Mouse (Mus musculus): ENCODE measurements at regions not wholly inside any gene's neighbourhood (a gene's known extent, or its start where the extent isn't known, plus 50 kb on each side); places are given as distances from the start of the nearest gene placed in this dataset.

DNA sequence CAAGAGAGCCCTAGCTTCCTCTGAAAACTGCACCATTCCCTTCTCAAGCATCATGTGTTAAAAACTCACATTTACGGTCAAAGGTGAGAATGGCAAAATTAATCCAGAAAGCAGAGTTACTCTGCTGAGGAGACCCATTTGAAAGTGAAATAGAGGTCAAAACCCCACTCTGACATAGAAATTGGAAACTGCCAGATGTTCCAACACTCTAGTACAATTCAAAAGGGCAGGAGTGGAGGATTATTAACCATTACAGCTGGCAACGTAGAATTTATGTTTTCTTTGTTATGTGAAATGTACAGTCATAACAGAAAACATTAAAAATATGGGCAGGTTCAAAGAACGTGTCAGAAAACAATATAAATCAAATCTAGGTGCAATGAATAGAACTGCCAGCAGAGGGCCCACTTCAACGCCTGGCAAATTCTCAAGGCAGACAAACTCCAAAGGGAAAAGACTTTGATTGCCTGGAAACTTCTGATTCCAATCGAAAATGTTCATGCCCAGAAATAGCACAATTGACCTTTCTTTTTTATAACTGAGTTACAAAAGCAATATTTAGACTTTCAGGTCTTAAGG is 54.2 kb upstream of the Rfpl4b start:
- peak; percentile 59 for DNase-seq (ENCODE audit: low spot score)

- peak; percentile 61 for DNase-seq (ENCODE audit: low spot score)
Observed at GRCm38 (mm10) chr10:38879271-38879670, 57.7 kb upstream of the Rfpl4b start.

DNA sequence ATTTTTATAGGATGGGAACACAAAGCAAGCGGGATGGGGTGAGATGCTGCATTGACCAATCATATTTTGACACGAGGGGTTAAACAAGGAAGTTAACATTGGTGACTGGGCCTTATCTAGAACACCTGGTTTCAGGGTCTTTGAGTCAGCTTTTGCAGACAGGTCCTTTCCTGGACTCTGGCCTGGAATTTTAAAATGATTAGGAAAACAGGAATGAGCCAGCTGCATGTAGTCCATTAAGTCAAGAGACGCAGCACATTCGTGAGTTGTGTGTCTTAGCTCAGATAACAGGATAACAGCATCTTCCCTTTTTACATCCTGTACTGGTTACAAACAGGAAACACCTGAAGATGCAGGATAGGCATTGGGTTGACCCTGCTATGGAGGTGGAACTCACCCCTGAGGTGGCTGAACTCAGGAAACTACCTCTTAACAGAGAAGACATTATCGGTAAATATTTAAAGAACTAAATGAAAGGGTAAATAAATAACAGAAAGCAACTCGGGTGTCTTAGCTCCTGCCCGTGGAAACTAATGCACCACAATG is 59.1 kb upstream of the Rfpl4b start:
- DNase-seq (ENCODE audit: low spot score): no peak

- peak; percentile 70 for DNase-seq (ENCODE audit: low spot score)
Observed at GRCm38 (mm10) chr10:38882154-38882553, 60.6 kb upstream of the Rfpl4b start.

DNA sequence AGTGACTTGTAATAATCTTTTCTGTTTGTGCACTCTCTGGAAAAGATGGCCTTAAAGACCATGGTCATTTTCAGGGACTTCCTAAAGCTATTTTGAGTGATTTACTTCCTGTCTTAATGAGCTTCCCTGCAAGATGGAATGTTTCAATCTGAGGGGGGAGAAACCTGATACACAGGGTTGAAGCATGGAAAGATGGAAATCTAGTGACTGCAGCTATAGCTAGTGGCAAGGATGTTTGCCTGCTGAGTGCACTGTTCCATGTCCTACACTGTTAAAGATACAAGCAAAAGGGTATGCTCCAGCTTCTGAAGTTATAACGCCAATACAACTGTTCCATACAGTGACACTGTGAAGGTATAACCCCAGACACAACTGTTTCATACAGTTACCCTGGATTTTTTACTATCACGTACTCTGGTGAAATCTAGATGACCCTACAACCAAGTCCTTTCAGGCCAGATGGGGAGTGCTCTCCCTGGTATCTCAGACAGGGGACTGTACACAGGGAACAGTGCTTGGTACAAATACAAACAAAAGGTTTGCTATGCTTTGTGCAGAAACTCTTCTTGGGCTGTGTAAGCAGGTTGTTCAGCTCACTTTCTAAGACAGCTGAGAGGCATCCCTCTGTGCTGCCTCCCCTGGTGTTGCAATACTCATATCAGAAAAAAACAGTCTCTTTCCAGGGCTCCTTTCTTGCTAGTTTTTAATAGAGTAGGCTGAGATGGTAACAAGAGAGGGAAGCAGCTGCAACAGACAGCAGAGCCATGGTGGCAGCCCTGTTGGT is 62.4 kb upstream of the Rfpl4b start:
- no peak for DNase-seq (ENCODE audit: low spot score)

DNA sequence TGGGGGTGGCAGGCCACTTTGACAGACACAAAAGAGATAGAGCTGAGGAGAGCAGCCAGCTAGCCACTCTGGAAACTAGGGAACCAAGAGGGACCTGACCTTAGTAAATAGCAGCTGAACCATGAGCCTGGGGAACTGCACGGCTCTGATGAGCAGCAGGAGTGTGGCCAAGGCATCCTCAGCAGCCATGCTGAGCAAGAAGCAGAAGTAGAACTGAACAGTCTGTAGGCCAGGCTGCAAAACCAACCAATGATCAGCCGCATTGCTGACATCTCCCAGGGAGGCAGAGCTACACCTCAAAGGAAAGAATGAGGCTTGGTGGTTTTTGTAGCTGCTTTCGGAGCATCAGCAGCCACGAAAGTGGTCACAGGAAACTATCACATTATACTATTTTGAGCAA is 63.1 kb upstream of the Rfpl4b start:
- no peak for DNase-seq (ENCODE audit: low spot score)

- DNase-seq (ENCODE audit: low spot score): no peak
Observed at GRCm38 (mm10) chr10:38886441-38886840, 64.9 kb upstream of the Rfpl4b start.

DNA sequence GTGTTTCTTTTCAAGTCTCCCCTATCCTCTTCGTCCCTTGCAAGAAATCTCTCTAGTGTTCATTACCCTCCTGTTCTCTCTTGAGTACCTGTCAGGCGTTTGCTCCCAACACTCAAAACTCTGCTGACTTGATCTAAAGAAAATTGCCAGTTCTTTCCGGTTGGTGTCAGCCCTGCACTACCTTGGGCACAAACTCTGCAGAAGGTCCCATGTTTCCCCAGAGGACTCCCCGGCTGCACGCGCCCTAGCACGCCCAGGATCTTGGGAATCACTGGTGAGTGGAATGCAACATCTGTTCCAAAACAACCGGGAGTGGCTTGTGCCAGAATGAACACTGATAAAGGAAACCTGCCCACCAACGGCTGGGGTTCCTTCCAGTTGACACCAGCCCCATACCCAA is 66.3 kb upstream of the Rfpl4b start:
- no peak for DNase-seq (ENCODE audit: low spot score)

DNA sequence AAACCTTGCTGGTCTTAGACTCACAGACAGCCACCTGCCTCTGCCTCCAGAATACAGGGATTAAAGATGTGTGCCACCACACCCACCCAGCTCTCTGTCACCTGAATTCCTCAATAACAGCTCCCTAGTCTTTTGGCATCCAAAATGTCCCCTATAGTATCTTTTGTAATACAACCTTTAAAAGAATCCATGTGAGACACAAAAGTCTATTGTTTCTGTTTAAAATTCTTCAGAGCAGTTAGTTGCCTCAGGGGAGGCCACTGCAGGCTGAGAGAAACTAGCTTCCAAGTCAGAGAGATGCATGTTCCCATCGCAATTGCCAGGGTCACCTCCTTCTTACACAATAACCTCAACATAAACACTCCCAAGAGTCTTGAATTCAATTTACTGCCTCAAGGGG is 70.6 kb upstream of the Lama4 start:
- DNase-seq (ENCODE audit: low spot score): no peak

DNA sequence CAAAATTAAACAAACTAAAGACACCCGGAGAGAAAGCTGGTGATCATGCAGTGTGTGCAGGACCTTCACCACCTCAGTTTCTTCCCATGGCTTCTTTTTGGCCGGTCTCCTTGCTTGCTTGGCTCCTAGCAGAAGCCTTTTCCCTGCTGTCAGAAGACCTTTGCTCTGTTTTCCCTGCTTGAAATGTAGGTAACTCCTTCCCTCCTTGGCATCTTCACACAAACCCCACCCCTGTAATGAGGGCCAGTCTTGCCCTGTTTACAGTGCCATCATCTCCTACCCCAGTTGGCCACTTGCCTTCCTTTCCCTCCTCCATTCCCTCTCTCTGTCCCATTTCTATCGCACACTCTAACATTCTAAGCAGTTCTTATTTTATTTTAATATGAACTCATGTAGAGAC is 69.7 kb upstream of the Lama4 start:
- no peak for DNase-seq (ENCODE audit: low spot score)

DNA sequence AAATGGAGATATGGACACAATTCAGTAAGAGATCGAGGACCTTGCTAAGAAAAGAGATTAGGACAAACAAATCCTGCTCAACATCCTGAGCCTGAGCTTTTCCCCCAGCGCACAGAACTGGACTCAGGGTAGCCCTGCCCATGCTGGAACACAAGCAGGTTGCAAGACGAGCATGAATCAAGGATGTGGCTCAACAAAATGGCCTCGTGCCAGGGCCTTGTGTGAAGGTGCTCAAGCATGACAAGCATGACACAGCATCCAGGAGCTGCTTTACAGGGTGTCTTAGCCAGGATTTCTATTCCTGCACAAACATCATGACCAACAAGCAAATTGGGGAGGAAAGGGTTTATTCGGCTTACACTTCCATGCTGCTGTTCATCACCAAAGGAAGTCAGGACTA is 67.7 kb upstream of the Lama4 start:
- no peak for DNase-seq (ENCODE audit: low spot score)

DNA sequence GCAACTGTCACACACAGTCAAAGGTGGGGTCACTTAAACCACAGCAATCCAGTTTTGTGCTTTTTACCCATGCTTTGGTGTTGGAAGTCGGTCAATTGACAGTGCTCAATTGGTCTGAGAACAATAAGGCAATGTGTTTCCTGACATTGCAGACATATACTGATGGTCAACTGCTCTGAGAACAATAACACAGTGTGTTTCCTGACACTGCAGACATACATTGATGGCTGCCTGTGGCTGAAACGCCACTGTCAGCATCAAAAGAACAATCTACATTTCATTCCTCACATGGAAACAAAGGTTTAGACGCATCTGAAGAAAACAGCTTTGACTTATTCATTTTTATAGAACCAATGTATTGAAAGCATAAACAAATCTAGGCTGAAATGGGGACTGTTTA is 59.2 kb upstream of the Lama4 start:
- DNase-seq (ENCODE audit: low spot score): no peak

DNA sequence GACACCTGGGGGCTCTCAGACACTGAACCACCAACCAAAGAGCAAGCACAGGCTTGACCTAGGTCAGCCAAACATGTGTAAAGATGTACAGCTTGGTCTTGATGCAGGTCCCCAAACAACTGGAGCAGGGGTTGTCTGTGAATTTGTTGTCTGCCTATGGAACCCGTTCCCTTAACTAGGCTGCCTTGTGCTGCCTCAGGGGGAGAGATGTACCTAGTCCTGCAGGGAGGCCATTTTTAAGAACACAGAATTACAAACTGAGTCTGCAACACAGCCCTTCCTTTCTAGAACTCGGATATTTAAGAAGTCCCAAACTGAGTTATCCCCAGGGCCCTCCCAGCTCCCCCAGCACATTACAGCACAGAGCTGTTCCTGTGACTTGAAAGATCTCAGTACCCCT is 57.5 kb upstream of the Lama4 start:
- no peak for DNase-seq (ENCODE audit: low spot score)

DNA sequence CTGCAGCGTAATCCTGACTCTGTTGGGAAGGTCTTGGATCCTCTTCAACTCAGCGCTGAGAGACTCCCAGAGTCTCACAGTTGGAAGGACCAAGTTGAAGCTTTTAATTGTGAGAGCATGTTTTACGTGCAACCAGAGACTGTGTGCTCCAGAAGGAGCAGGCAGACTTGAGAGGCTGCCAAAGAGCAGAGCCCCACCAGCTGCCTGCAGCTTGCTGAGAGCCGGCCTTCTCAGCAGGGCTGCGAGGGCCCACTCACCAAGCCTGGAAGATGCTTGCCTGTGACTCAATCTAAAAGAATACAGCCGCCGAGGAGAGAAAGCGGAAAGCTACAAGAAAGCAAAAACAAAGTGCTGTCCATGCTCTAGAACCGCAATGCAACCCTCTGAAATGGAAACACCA is 57.0 kb upstream of the Lama4 start:
- peak; percentile 67 for DNase-seq (ENCODE audit: low spot score)

DNA sequence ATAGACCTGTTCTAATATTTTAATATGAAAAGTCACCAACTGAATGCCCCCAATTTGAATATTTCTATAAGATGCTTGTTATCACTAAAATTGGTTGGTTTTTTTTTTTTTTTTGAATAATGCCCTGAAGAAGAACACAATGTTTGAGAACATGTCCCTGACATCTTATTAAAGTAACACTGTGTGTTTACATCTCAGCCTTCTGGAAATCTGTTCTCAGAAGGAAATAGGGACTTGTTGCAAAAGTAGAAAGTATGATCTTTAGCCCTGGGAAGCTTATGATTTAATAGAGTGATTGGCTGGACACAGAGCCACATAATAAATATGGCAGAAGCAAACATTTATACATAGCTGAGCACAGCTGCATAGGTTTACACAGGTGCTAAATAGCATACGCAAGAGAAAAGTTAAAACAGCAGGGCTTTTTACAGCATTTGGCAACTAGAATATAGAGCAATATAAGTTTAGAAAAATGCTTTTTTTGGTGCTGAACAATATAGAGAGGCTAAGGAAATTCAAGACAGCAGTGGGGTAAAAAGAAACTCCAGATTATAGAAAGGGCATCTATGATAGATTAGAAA is 56.1 kb upstream of the Lama4 start:
- no peak for DNase-seq (ENCODE audit: low spot score)

DNA sequence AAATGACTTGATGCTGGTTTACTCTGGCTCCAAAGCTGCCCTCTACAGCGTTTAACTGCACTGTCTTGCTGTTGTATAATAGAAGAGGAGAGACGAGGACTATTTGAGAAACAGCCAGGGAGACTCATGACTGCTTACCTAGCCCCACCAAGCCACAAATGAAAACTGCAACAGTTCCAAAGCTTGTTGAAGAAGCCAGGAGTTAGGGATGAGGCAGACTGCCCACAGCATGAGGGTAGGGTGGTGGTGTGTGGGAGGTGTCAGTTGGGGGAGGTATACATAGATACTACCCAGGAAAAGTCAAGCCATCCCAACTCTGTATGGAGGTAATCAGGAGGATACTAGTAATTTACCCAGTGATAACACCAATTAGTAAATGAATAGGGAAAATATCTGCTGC is 55.5 kb upstream of the Lama4 start:
- no peak for DNase-seq (ENCODE audit: low spot score)

- DNase-seq (ENCODE audit: low spot score): no peak
Observed at GRCm38 (mm10) chr10:38913013-38913412, 52.3 kb upstream of the Lama4 start.

All from gastrocnemius, adult 18-20 months (tissue).